Mouse (Mus musculus) thymus, postnatal 10 days (tissue): Measurements from ENCODE around the gene 4930451I11Rik.

ENCODE experiments used
- DNase-seq, 2 experiments: peaks; one replicate each; pipeline ENCODE4 v3.0.0; 2021; ENCODE audit warnings: low spot score in 2 of 2

4930451I11Rik gene

GRCm38 (mm10) chr7:126781661-126782370 is 49.6 kb downstream of the 4930451I11Rik start:
- DNase-seq: no peak

GRCm38 (mm10) chr7:126780971-126781635 is 50.3 kb downstream of the 4930451I11Rik start, which contains the start of gene Tbx6:
TSS of gene Tbx6 (plus strand) at chr7:126781483.
- peak in 1 of 2 experiments; percentile 31 for DNase-seq
